Mouse (Mus musculus): Measurements from ENCODE around the gene Mia2. TPM values are rescaled to one million over a fixed set of nuclear protein-coding genes. Genes with fewer than 3 reads are reported as not detected.
A peak's percentile ranks its signal among the peaks of the same experiment; 100 is the strongest.
"Not testable (repeated sequence)": the region's sequence is repeated elsewhere in the genome, so short reads cannot be mapped to it uniquely, and the experiment has no call there.

The Mia2 gene
- total RNA-seq (2018; cell fraction: chromatin; rRNA removed), result 100 to 1,000 TPM in 18 of 26 experiments, 10 to 100 TPM in 8; 25.8 to 265 (median 176) TPM
- total RNA-seq (2018; cell fraction: cytosol; rRNA removed), result 100 to 1,000 TPM in 12 of 26 experiments, 10 to 100 TPM in 14; 72.0 to 131 (median 99.9) TPM
- total RNA-seq (2018; cell fraction: nucleus; rRNA removed), result 100 to 1,000 TPM in 14 of 26 experiments, 10 to 100 TPM in 12; 23.4 to 180 (median 107) TPM
- 74.3 to 171 TPM (median 100 TPM) in 3 replicates for polyA plus RNA-seq (2018)

DNA sequence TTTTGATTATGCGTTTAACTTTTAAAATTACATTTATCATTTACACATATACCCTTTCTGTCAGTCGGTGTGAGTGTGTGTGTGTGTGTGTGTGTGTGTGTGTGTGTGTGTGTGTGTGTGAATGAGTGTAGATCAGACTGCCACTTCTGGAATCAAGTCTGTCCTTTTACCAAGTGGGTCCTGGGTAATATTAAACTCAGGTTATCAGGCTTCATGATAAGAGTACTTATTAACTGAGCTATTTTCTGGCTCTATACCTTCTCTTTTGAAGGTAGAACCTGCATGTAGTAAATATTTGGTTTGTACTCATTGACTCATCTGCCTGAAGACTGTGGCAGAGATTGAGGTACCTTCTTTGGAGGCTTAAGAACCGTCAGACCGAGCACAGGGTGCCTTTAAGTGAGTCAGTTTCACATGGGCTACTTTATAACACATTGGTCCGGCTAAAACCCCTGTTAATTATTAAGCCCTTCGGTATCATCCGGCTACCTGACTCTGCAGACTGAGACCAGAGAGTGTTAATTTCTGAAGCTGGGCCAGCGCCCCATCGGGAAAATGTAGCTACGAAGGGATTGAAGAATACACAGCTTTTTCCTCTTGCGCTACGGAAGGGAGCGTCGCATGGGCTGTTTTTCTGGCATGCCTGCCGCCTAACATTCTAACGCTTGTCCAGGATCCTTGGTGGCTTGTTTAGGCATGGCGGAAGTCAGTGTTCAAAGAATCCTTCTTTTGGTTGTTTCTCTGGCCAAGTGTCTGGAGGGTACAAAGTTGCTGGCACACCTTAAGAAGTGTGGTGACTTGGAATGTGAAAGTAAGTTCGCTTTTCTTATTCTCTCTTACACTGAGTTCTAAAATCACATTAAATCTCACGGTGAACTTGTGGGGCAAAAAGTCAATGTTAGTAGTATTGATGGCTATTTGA is at the start of gene Mia2:
Mia2 (plus strand) TSS at position 696 of the 922 bp plus-strand sequence.
- no peak within 1 kb of the TSS for H3K27ac ChIP-seq
- H3K4me3 ChIP-seq (ENCODE audit: inconsistent target), result no peak within 1 kb of the TSS
- 96% methylated on average over 19 of the region's 19 CpGs for WGBS (ENCODE audit: missing documents)
- H3K79me2 ChIP-seq (ENCODE audit: inconsistent target), result no peaks in the 10 kb centered on the region
- no peaks in the 10 kb centered on the region for H3K36me3 ChIP-seq (ENCODE audit: inconsistent target)

DNA sequence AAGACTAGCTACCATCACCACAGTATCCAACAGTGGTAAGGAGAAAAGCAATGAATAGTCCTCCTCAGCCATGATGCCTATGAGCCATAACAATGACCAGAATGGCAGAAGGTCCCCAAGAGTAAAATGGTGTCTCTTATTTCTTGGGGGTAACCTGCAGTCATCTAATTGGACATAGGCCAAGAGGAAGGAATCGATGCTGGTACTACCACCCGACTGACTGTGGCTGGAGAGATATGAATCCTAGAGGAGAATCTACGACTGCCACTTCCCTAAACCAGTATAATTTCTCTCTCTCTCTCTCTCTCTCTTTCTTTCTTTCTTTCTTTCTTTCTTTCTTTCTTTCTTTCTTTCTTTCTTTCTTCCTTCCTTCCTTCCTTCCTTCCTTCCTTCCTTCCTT is 43.1 kb upstream of the Mia2 start:
- WGBS (ENCODE audit: missing documents), result 20% methylated on average over 3 of the region's 3 CpGs
- peaks cover 95% of the 10 kb centered on the region for H3K79me2 ChIP-seq (ENCODE audit: inconsistent target)
- no peak overlapping the region for H3K27ac ChIP-seq
- H3K4me3 ChIP-seq (ENCODE audit: inconsistent target), result no peak overlapping the region
- peaks cover 23% of the 10 kb centered on the region; the same call in 1 of the 2 replicates for H3K36me3 ChIP-seq (ENCODE audit: inconsistent target)

DNA sequence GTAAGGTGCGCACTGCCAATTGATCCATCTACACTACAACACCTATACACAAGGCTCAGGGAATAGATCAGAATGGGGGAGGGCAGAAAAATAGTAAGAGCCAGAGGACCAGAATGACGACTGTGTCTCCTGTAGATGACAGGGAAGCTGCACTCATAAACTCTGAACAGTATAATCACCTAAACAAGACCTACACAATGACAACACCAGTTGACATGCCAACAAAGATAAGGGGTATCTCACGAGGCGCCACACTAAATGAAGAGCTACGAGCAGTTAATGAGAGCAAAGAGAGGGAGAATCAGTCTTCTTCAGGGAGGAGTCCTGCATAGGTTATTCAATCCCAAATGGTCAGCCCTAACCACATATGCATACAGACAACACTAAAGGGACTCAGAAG is 42.4 kb upstream of the Mia2 start:
- Histone ChIP-seq H3K4me3 (ENCODE audit: inconsistent target) (no peak overlapping the region), H3K36me3 (ENCODE audit: inconsistent target) (peaks cover 23% of the 10 kb centered on the region; the same call in 1 of the 2 replicates), H3K27ac (no peak overlapping the region), H3K79me2 (ENCODE audit: inconsistent target) (peaks cover 100% of the 10 kb centered on the region)
- 93% methylated on average over 5 of the region's 5 CpGs for WGBS (ENCODE audit: missing documents)

DNA sequence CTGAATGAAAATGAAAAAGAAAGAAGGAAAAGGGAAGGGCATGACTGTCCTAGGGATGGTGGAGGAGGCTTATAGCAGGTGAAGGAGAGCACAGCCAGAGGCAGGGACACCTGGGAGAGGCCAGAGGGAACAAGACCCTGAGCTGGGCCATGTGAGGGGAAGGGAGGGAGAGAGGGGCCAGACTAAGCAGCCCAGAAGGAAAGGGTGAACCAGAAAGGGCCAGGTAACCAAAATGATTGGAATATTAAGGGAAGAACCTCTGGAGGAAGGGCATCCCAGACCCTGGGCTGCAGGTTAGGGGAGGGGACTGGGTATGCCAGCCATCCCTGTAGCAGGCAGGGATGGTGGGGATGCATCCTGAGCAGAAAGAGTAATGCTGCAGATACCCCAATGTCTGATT is 41.6 kb upstream of the Mia2 start:
- no peak overlapping the region for H3K27ac ChIP-seq
- H3K79me2 ChIP-seq (ENCODE audit: inconsistent target), result peaks cover 100% of the 10 kb centered on the region
- no peak overlapping the region for H3K4me3 ChIP-seq (ENCODE audit: inconsistent target)
- H3K36me3 ChIP-seq (ENCODE audit: inconsistent target), result peaks cover 18% of the 10 kb centered on the region; the same call in 1 of the 2 replicates

DNA sequence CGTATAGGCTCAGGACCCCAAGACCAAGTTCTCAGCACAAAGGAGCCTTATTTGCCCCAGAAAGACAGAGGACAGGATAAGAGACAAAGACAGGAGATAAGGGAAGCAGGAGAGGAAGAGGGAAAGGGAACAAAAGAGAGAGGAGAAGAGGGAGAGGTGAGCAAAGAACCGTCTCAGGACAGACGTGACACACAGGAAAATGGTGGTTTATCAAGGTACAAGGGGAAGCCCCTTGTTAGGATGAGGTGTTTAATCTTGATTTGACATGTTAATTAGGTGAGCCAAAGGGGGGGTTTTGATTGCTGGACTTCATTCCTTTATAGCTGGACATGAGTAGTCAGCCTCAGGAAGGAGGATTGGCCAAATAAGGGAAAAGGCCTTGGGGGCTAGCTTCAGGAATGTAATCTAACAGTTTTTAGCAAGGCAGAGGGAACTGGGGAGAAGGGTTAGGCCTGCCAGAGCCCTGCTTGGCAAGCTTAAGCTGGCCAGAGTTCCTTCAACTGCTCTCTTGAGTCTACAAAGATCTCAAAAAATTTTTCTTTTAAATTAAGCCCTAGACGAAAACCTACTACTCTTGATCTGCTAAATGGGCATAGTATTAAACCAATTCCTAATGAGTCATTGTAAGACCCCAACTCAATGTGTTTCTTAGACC is 40.3 kb upstream of the Mia2 start:
- Histone ChIP-seq H3K27ac (no peak overlapping the region), H3K79me2 (ENCODE audit: inconsistent target) (peaks cover 100% of the 10 kb centered on the region), H3K4me3 (ENCODE audit: inconsistent target) (no peak overlapping the region), H3K36me3 (ENCODE audit: inconsistent target) (peaks cover 12% of the 10 kb centered on the region; the same call in 1 of the 2 replicates)
- 81% methylated on average over 4 of the region's 4 CpGs for WGBS (ENCODE audit: missing documents)

DNA sequence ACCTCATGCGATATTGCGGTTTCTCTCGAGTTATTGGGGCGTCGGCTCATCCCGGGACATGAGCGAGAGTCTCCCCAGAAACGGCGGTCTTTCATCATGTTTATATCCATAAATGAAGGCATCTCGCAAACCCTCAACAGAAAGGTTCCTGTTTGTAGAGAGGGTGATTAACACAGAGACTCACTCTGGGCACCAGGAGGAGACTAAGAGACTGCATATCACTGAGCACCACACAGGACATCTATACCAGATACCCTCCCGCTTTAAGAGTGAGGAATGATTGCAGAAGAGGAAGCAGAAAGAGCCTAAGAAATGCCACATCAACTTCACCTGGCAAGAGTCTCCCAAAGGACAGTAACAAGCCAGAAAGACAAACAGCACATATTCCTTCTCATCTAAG is 39.4 kb upstream of the Mia2 start:
- 96% methylated on average over 11 of the region's 11 CpGs for WGBS (ENCODE audit: missing documents)
- Histone ChIP-seq H3K4me3 (ENCODE audit: inconsistent target) (no peak overlapping the region), H3K79me2 (ENCODE audit: inconsistent target) (peaks cover 99% of the 10 kb centered on the region), H3K36me3 (ENCODE audit: inconsistent target) (peaks cover 5% of the 10 kb centered on the region; the same call in 1 of the 2 replicates), H3K27ac (no peak overlapping the region)

DNA sequence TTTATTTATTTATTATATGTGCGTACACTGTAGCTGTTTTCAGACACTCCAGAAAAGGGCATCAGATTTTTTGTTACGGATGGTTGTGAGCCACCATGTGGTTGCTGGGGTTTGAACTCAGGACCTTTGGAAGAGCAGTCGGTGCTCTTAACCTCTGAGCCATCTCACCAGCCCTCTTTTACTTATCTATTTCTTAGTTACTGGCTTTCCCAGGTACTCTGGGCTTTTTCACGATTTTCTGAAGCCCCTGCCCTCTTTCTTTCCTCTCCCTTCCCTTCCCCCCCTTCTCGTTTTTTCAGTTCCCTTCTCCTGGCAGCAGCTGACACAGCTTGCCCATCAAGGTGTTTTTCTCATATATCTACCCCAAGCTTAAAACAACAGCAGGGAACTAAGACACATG is 37.4 kb upstream of the Mia2 start:
- H3K4me3 ChIP-seq (ENCODE audit: inconsistent target); H3K27ac ChIP-seq; H3K36me3 ChIP-seq (ENCODE audit: inconsistent target): not testable (repeated sequence)
- WGBS (ENCODE audit: missing documents), result 77% methylated on average over 3 of the region's 5 CpGs
- peaks cover 79% of the 10 kb centered on the region for H3K79me2 ChIP-seq (ENCODE audit: inconsistent target)

DNA sequence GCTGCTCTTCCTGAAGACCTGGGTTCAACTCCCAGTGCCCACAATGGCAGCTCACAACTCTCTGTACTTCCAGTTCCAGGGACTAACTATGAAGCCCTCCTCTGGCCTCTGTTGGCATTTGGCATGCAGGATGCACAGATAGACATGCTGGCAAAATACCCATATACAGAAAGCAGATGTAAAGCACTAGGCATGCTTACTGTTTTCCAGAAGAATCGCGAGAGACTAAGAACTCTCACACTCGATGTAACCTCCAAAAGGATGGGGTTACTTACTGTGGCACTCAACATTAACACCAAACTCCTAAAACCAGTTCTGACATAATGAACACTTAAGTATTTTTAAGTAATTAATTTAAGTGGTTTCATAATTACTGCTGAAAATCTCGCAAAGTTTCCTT is 35.3 kb upstream of the Mia2 start:
- no peaks in the 10 kb centered on the region for H3K36me3 ChIP-seq (ENCODE audit: inconsistent target)
- peak overlapping the region; percentile 88 for H3K4me3 ChIP-seq (ENCODE audit: inconsistent target)
- peaks cover 58% of the 10 kb centered on the region for H3K79me2 ChIP-seq (ENCODE audit: inconsistent target)
- peak overlapping the region; percentile 66 for H3K27ac ChIP-seq
- 30% methylated on average over 4 of the region's 4 CpGs for WGBS (ENCODE audit: missing documents)

DNA sequence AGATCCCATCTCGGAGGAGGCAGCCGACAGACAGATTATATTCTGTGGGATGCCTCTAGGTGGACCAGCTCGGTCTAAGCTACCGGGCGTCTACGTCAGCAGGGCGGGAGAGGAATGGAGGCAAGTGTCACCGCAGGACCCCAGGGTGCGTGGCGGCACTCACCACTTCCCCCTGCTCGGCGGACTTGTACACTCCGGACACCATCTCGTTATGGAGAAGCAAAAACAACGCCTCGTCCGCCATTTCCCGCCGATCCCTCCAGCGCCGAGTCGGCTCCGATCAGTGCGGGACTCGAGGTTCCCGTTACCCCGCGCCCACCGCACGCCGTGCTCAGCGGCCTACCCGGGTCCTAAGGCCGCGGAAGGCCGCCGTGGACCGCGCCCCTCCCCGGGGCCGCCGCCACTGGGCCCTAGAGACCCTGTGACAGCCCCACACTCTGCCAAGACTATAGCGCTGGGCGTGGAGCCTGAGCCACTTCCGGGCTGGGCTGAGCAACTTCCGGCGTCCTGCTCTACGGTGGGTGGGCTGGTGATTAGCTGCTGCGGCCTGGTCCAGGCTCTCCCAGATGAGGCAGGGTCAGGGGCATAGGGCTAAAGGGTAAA is 34.5 kb upstream of the Mia2 start, which contains the start of gene Trappc6b:
Trappc6b (minus strand) TSS at position 480 of the 603 bp plus-strand sequence.
- peaks cover 50% of the 10 kb centered on the region for H3K79me2 ChIP-seq (ENCODE audit: inconsistent target)
- 1% methylated on average over 48 of the region's 49 CpGs for WGBS (ENCODE audit: missing documents)

DNA sequence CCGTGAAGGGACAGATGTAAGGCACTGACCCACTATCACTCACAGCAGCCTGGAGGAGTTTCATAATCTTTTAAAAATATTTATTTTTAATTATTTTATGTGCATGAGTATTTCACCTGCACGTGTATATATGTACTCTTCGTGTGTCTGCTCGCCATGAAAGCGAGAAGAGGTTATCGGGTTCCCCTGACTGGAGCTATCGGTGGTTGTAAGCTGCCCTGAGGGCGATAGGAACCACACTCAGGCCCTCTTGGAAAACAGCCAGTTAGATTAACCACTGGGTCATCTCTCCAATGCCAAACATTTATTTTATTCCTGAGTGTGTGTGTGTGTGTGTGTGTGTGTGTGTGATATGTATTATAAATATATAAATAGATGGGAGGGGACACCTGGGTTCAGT is 30.8 kb upstream of the Mia2 start:
- Histone ChIP-seq H3K27ac (no peak overlapping the region), H3K36me3 (ENCODE audit: inconsistent target) (peaks cover 16% of the 10 kb centered on the region), H3K79me2 (ENCODE audit: inconsistent target) (peaks cover 40% of the 10 kb centered on the region), H3K4me3 (ENCODE audit: inconsistent target) (no peak overlapping the region)
- 98% methylated on average over 8 of the region's 8 CpGs for WGBS (ENCODE audit: missing documents)

More for the DNA sequence above, 34.5 kb upstream of the Mia2 start, which contains the start of gene Trappc6b:
- Histone ChIP-seq H3K36me3 (ENCODE audit: inconsistent target) (no peaks in the 10 kb centered on the region), H3K4me3 (ENCODE audit: inconsistent target) (peak within 1 kb of the TSS; percentile 88), H3K27ac (peak within 1 kb of the TSS; percentile 66)

DNA sequence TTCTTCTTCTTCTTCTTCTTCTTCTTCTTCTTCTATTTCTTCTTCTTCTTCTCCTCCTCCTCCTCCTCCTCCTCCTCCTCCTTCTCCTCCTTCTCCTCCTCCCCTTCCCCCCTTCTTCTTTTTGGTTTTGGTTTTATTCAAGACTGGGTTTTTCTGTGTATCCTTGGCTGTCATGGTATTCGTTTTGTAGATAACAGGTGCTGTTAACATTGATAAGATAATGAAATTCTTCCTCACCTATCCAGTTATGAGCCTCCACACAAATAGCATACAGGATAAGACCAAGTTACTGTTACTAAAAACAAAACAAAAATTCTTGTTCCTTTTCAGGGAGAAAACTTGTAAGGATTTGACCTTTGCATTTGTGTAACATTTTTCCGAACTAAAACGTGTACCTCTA is 29.8 kb upstream of the Mia2 start:
- Histone ChIP-seq H3K4me3 (ENCODE audit: inconsistent target) (peak overlapping the region; percentile 53), H3K79me2 (ENCODE audit: inconsistent target) (peaks cover 32% of the 10 kb centered on the region), H3K36me3 (ENCODE audit: inconsistent target) (peaks cover 24% of the 10 kb centered on the region), H3K27ac (peak overlapping the region; percentile 73)
- WGBS (ENCODE audit: missing documents), result 73% methylated on average over 3 of the region's 3 CpGs

DNA sequence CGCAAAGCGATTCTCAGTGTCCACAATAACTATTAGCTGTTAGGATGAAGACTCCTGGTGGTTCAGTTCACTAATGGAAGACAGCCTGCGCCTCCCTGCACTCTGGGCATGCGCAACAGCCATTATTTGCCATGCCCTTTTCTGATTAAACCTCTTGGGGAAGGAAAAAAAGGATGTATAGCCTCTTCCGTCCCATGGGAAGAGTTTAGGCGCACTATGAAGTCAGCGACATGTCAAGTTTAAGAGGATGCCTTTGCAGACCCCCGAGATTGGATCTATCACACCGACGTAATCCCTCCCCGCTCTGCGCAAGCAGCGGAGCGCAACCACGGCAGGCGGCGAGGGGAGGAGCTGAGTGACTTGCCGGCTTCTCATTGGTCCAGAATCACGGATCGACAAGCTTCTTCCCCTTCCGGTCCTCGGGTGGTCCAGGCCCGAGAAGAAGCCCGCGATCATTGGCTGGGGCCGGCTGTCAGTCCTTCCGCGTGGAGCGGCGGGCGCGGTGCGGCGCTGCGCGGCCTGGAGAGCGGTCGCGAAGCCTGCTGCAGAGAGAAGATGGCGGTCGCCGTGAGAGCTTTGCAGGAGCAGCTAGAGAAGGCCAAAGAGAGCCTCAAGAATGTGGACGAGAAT is 29.0 kb upstream of the Mia2 start, which contains the start of gene Pnn:
Pnn (plus strand) TSS at position 437 of the 630 bp plus-strand sequence.
- H3K27ac ChIP-seq, result peak within 1 kb of the TSS; percentile 73
- peaks cover 32% of the 10 kb centered on the region for H3K36me3 ChIP-seq (ENCODE audit: inconsistent target)
- peaks cover 28% of the 10 kb centered on the region for H3K79me2 ChIP-seq (ENCODE audit: inconsistent target)
- H3K4me3 ChIP-seq (ENCODE audit: inconsistent target), result peak within 1 kb of the TSS; percentile 70
- under 1% methylated on average over 42 of the region's 43 CpGs for WGBS (ENCODE audit: missing documents)

DNA sequence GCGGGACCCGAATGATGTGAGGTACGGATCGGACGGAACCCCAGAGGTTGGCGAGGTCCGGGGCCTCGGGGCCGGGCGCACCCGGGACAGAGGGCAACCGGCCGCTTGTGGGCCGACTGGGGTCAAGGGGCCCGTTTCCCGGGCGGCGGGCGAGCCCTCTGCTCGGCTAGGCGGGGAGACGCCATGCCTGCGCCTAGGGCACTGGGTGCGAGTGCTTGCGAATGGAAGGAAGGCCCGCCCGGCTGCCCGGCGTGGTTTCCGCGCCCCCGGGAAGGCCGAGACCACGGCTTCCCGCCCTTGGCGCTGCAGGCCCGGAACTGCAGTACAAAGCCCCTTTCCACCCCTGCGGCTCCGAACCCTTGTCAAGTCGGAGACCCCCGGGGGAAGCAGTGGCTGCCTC is 28.5 kb upstream of the Mia2 start:
- peak overlapping the region; percentile 70 for H3K4me3 ChIP-seq (ENCODE audit: inconsistent target)
- H3K79me2 ChIP-seq (ENCODE audit: inconsistent target), result peaks cover 28% of the 10 kb centered on the region
- peaks cover 38% of the 10 kb centered on the region for H3K36me3 ChIP-seq (ENCODE audit: inconsistent target)
- peak overlapping the region; percentile 36 for H3K27ac ChIP-seq
- WGBS (ENCODE audit: missing documents), result under 1% methylated on average over 38 of the region's 41 CpGs

DNA sequence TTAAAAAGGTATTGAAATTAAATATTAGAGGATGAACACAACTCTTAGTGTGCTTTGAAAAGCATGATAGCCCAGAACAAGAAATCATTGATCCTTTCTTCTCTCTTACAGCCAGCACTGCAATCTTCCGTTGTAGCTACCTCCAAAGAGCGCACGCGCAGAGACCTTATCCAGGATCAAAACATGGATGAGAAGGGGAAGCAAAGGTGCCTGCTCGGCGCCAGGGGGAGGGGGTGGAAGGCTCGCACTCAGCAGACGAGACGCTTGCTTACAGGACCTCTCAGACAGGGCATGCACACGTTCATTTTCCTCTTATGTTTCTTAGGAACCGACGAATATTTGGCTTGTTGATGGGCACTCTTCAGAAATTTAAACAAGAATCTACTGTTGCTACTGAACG is 26.8 kb upstream of the Mia2 start:
- Histone ChIP-seq H3K36me3 (ENCODE audit: inconsistent target) (peaks cover 52% of the 10 kb centered on the region), H3K27ac (no peak overlapping the region), H3K4me3 (ENCODE audit: inconsistent target) (no peak overlapping the region), H3K79me2 (ENCODE audit: inconsistent target) (peaks cover 28% of the 10 kb centered on the region)
- WGBS (ENCODE audit: missing documents), result 90% methylated on average over 13 of the region's 13 CpGs
